Mouse (Mus musculus) bone marrow, adult 2 months (tissue): ENCODE measurements around the gene Fam129a. TPM values are rescaled to one million over a fixed set of nuclear protein-coding genes. Genes with fewer than 3 reads are reported as not detected.

Experiments used
- H3K27ac ChIP-seq: fragments of 200-500 bp; 2 replicates; pipeline ENCODE4 v1.5.1; 2012; ENCODE audit warnings: low read depth, mild to moderate bottlenecking, control low read depth, inconsistent platforms, low read length; ENCODE audit not compliant: control insufficient read depth, poor library complexity, insufficient read depth
- H3K4me1 ChIP-seq: fragments of 200-500 bp; 2 replicates; pipeline ENCODE4 v1.6.1; 2011; ENCODE audit warnings: low read length; ENCODE audit not compliant: control insufficient read depth, insufficient read depth
- H3K4me3 ChIP-seq: fragments of 200-500 bp; replicated peaks from 2 replicates; pipeline ENCODE3; 2011; ENCODE audit warnings: mild to moderate bottlenecking, low read depth, low read length, control low read depth; ENCODE audit not compliant: control insufficient read depth
- CTCF ChIP-seq: fragments of 200-500 bp; IDR thresholded peaks from 2 replicates; pipeline ENCODE4 v1.5.1; 2011; ENCODE audit warnings: low read length, control low read depth; ENCODE audit not compliant: control insufficient read depth, insufficient read depth
- POLR2A ChIP-seq: fragments of 200-500 bp; IDR thresholded peaks from 2 replicates; pipeline ENCODE4 v1.6.1; 2011; ENCODE audit warnings: low read depth, mild to moderate bottlenecking, control low read depth, low read length, borderline replicate concordance; ENCODE audit not compliant: control insufficient read depth
- WGBS: fragments of 180-500 bp; shearing (Covaris S2); methylation state at CpG from one replicate; pipeline ENCODE4 v1.1.7; 2018; 5-methylcytosine and 5-hydroxymethylcytosine counted together
- polyA plus RNA-seq: library from polyadenylated mRNA; stranded (reverse); fragments of >200 nt; gene quantifications from 2 replicates; pipeline ENCODE4 v1.2.4, GENCODE M21; 2011; ENCODE audit warnings: low replicate concordance; ENCODE audit not compliant: missing spikeins, insufficient read depth, insufficient read length

Fam129a gene
- polyA plus RNA-seq, 1 experiment: 16.9 TPM

- Histone ChIP-seq H3K27ac (no peak overlapping the region), H3K4me3 (no peak overlapping the region), H3K4me1 (no peaks in the 10 kb centered on the region)
- WGBS: 64% methylated on average over 2 of the region's 2 CpGs
- no peak for TF ChIP-seq POLR2A
- TF ChIP-seq CTCF: no peak
These were observed 195.2 kb downstream of the Fam129a start for GRCm38 (mm10) chr1:151766166-151766565.

DNA sequence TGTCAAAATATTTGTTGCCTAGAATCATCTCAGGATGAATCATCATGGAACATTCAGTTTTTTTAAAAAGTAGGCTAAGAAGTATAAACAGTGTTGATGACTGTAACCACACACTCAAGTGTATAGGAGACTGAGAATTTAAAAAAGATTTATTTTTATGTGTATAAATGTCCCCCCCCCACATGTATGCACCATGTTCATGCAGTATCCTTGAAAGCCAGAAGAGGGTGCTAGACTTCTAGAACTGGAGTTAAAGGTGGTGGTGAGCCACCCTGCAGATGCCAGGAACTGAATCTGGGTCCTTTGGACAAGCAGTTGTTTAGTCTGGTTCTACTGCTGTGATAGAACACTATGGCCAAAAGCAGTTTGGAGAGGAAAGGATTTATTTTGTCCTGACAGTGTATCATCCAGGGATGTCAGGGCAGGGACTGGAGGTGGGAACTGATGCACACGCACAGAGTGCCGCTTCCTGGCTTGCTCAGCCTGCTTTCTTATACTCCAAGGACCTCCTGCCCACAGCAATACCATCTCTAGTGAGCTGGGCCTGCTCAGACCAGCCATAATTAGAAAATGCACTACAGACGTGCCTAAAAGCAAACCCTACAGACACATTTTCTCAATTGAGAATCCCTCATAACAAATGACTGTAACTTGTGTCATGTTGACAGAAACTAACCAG lies 196.1 kb downstream of the Fam129a start:
- WGBS: 93% methylated on average over 3 of the region's 3 CpGs
- Histone ChIP-seq H3K4me1 (no peaks in the 10 kb centered on the region), H3K4me3 (no peak overlapping the region), H3K27ac (no peak overlapping the region)
- TF ChIP-seq POLR2A (no peak), CTCF (0 out of 2 replicates have a peak, but pooled peaks have one; percentile 10)

DNA sequence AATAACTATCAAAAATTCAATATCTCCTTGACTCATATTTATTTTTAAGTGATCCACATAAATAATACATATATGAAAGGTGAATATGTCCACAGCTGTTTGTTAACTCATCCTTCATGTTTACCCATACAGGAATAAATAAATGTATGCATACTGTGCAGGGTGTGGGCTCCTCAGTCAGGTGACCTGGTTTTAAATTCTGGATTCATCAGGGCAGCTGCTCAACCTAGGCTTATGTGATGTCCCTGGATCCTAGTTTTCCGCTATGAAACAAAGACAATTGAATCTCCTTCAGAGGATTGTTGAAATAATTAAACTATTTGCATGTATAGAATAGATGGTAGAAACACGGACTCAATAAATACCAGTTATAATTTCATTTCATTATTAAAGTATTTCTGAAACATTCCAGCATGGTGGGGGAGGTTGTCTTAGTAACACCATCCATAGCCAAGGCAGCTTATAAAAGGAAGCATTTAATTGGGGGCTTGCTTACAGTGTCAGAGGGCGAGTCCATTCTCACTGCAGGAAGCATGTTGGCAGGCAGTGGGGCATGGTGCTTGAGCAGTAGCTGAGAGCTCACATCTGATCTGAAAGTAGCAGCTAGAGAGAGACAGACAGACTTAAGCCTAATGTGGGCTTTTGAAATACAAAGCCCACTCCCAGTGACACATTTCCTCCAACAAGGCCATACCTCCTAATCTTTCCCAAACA lies 198.4 kb downstream of the Fam129a start:
- H3K4me3 ChIP-seq: no peak overlapping the region
- no peaks in the 10 kb centered on the region for H3K4me1 ChIP-seq
- no peak for TF ChIP-seq CTCF
- no peak for TF ChIP-seq POLR2A
- 84% methylated on average over 3 of the region's 3 CpGs for WGBS
- no peak overlapping the region for H3K27ac ChIP-seq

Other genes starting within 250 kb of the Fam129a start
- gene Ivns1abp, start 226.7 kb upstream of the Fam129a start, polyA plus RNA-seq: 45.0 and 69.0 TPM in 2 replicates
- gene Swt1, start 142.7 kb upstream of the Fam129a start, polyA plus RNA-seq: 9.1 and 11.1 TPM in 2 replicates
- 12.9 and 25.7 TPM in 2 replicates for gene Trmt1l, start 142.6 kb upstream of the Fam129a start, polyA plus RNA-seq
- 11.6 and 25.8 TPM in 2 replicates for gene Rnf2, start 70.2 kb upstream of the Fam129a start, polyA plus RNA-seq
- gene Edem3, start 184.2 kb downstream of the Fam129a start, polyA plus RNA-seq: 4.0 and 8.6 TPM in 2 replicates